Comparison of ENCODE assay signal across 14 mouse cellular contexts in genomic region chr2:73513204-73513749, GRCm38 (mm10). TPM values are rescaled to one million over a fixed set of nuclear protein-coding genes. Genes with fewer than 3 reads are reported as not detected.
DNase-seq lines count a peak whose midpoint lies in the region; ATAC-seq and TF ChIP-seq lines count a peak whose summit lies in the region.
"Had no signal": no experiment of that assay in that cellular context is flagged by ENCODE, and none has a peak within 500 bp of the region (broad histone marks: within the 10 kb centered on the region; RNA-seq: fewer than 3 reads in every experiment).

No protein-coding gene starts in this region.

- no peak overlapping the region for H3K9ac ChIP-seq in CH12.LX (ENCODE audit: insufficient read depth, low read depth)
- H3K9ac ChIP-seq in midbrain, embryonic 14.5 days (replicated peaks; ENCODE audit: low read length), result no peak overlapping the region
- H3K9ac ChIP-seq: liver, embryonic 14.5 days; midbrain, embryonic 12.5 days had no signal

- H3K9me3 ChIP-seq in CH12.LX (replicated peaks; ENCODE audit: low read length), result no peaks in the 10 kb centered on the region
- no peaks in the 10 kb centered on the region for H3K9me3 ChIP-seq in midbrain, embryonic 14.5 days (ENCODE audit: control insufficient read depth, low read length)
- H3K9me3 ChIP-seq: midbrain, embryonic 12.5 days had no signal

- in situ Hi-C loops in CH12.LX (cut with MboI; ENCODE audit: low pct_ligation_motif_present, low pct_unique_long_range_greater_than_20kb, low sequenced_read_pairs), result no loop called here

- H3K79me2 ChIP-seq in CH12.LX (replicated peaks; ENCODE audit: control insufficient read depth, extremely low read depth, insufficient read depth, poor library complexity, severe bottlenecking), result no peaks in the 10 kb centered on the region
- peaks cover 81% of the 10 kb centered on the region for H3K79me2 ChIP-seq in macrophage (ENCODE audit: inconsistent target)

- no peaks in the 10 kb centered on the region for H3K27me3 ChIP-seq in CH12.LX (replicated peaks)
- H3K27me3 ChIP-seq in midbrain, embryonic 14.5 days (ENCODE audit: control insufficient read depth, insufficient read depth, low read length), result no peaks in the 10 kb centered on the region
- H3K27me3 ChIP-seq: midbrain, embryonic 12.5 days had no signal

- H3K4me2 ChIP-seq in CH12.LX (ENCODE audit: insufficient read depth, low read depth, poor library complexity, severe bottlenecking), result no peak overlapping the region
- no peak overlapping the region for H3K4me2 ChIP-seq in midbrain, embryonic 14.5 days (ENCODE audit: low read length)
- H3K4me2 ChIP-seq: midbrain, embryonic 12.5 days had no signal

- peaks cover 12 to 23% of the 10 kb centered on the region in 2 experiments for H3K4me1 ChIP-seq in CH12.LX (ENCODE audit: control insufficient read depth in 1 of 2, insufficient read depth in 2 of 2)
- no peaks in the 10 kb centered on the region for H3K4me1 ChIP-seq in midbrain, embryonic 14.5 days (ENCODE audit: control insufficient read depth, insufficient read depth, low read length)
- H3K4me1 ChIP-seq: midbrain, embryonic 12.5 days had no signal

- H3K27ac ChIP-seq in CH12.LX (ENCODE audit: insufficient read depth, low read depth), result no peak overlapping the region
- peak overlapping the region; percentile 89; the same call in 1 of the 2 replicates for H3K27ac ChIP-seq in macrophage
- H3K27ac ChIP-seq in midbrain, embryonic 14.5 days (replicated peaks; ENCODE audit: low read depth, low read length), result no peak overlapping the region
- H3K27ac ChIP-seq: liver, embryonic 14.5 days; midbrain, embryonic 12.5 days had no signal

- TF ChIP-seq CTCF in CH12.LX (conservative IDR thresholded peaks at IDR 0.05 in 1 of 2, IDR thresholded peaks at IDR 0.05 in 1 of 2; ENCODE audit: low read depth in 2 of 2, low read length in 2 of 2), result no peak

- no peak for ATAC-seq in midbrain, embryonic 14.5 days (ENCODE audit: low FRiP score, low TSS enrichment)
- ATAC-seq: hindbrain, embryonic 16.5 days had no signal

- no peak for TF ChIP-seq EP300 in CH12.LX (IDR thresholded peaks at IDR 0.05; ENCODE audit: low read length)

- WGBS in macrophage (ENCODE audit: missing documents), result 25% methylated on average over 1 of the region's 2 CpGs
- WGBS in midbrain, embryonic 14.5 days, result 93% methylated on average over 2 of the region's 2 CpGs

- H3K4me3 ChIP-seq in CH12.LX (replicated peaks in 1 of 3; ENCODE audit: low read depth in 2 of 3, low read length in 2 of 3, poor library complexity in 1 of 3) (no peak overlapping the region), macrophage (ENCODE audit: inconsistent target) (no peak overlapping the region)
- no peak overlapping the region for H3K4me3 ChIP-seq in midbrain, embryonic 14.5 days (replicated peaks; ENCODE audit: low read depth, low read length)
- H3K4me3 ChIP-seq: midbrain, embryonic 12.5 days had no signal

- TF ChIP-seq POLR2A in CH12.LX (IDR thresholded peaks at IDR 0.05; ENCODE audit: low read depth, low read length), result no peak

- TF ChIP-seq RAD21 in CH12.LX (IDR thresholded peaks at IDR 0.05; ENCODE audit: low read depth, low read length), result no peak

- H3K36me3 ChIP-seq in CH12.LX (replicated peaks in 1 of 2; ENCODE audit: control insufficient read depth in 1 of 2, insufficient read depth in 1 of 2, low read length in 1 of 2) (no peaks in the 10 kb centered on the region), macrophage (ENCODE audit: inconsistent target) (no peaks in the 10 kb centered on the region)
- no peaks in the 10 kb centered on the region for H3K36me3 ChIP-seq in midbrain, embryonic 14.5 days (ENCODE audit: control insufficient read depth, insufficient read depth, low read length)
- H3K36me3 ChIP-seq: midbrain, embryonic 12.5 days had no signal

- DNase-seq in layer of hippocampus, adult 9-11 months, result peak; percentile 48
- DNase-seq in layer of hippocampus, postnatal 25 days (ENCODE audit: extremely low spot score in 1 of 2, low spot score in 1 of 2), result no peak
- DNase-seq in A20 (ENCODE audit: low read depth, low spot score), result peak; percentile 19
- DNase-seq in CH12.LX (ENCODE audit: extremely low read depth), result no peak
- no peak for DNase-seq in adrenal gland, adult 2 months
- no peak for DNase-seq in midbrain, embryonic 14.5 days
- DNase-seq: heart, postnatal 36 days; kidney, adult 18-20 months; lung, postnatal 10 days; thymus, postnatal 14 days had no signal

- dilution Hi-C loops in CH12.LX (cut with MboI; ENCODE audit: extremely low pct_ligation_motif_present, extremely low pct_unique_long_range_greater_than_20kb, low sequenced_read_pairs), result no loop called here

TF ChIP-seq in CH12.LX, 34 proteins besides CTCF, POLR2A, EP300 and RAD21:
- TF ChIP-seq KAT2A (IDR thresholded peaks at IDR 0.05; ENCODE audit: insufficient replicate concordance, low read length) (no peak), BHLHE40 (IDR thresholded peaks at IDR 0.05; ENCODE audit: low read depth, low read length) (no peak), IRF4 (IDR thresholded peaks at IDR 0.05; ENCODE audit: low read depth, low read length) (peak; percentile 38; the same call in 1 of the 2 replicates)

RNA-seq across cellular contexts. Expression of gene Wipf1, which starts 16.3 kb away (rescaled TPM):
- 10 to 100 TPM in 1 of 2 experiments, 1 to 10 TPM in 1; 9.8 to 10.4 TPM for total RNA-seq in layer of hippocampus, postnatal 25 days (2021)
- total RNA-seq in CH12.LX (2012; rRNA removed) (18.3 and 19.2 TPM in 2 replicates), CH12.LX (2014; rRNA removed) (18.8 and 21.8 TPM in 2 replicates)
- polyA plus RNA-seq in CH12.LX (2012; ENCODE audit: insufficient read length, low read depth) (88.7 and 95.0 TPM in 2 replicates), macrophage (2018) (121 to 170 TPM (median 129 TPM) in 3 replicates)
- total RNA-seq in macrophage (2018; cell fraction: chromatin; rRNA removed), result 10 to 100 TPM in 23 of 26 experiments, 1 to 10 TPM in 3; 8.0 to 83.3 (median 47.4) TPM
- 100 to 1,000 TPM in 24 of 26 experiments, 10 to 100 TPM in 2; 77.5 to 181 (median 157) TPM for total RNA-seq in macrophage (2018; cell fraction: cytosol; rRNA removed)
- total RNA-seq in macrophage (2018; cell fraction: nucleus; rRNA removed), result 100 to 1,000 TPM in 9 of 26 experiments, 10 to 100 TPM in 17; 21.7 to 134 (median 75.1) TPM
- total RNA-seq in adrenal gland, adult 2 months (2021), result 10 to 100 TPM; 13.4 to 19.7 TPM
- polyA plus RNA-seq in adrenal gland, adult 2 months (2012; rRNA removed), result 16.8 and 17.4 TPM in 2 replicates
- 1.7 and 2.8 TPM in 2 replicates for polyA plus RNA-seq in midbrain, embryonic 14.5 days (2014; fragmentation: Nextera tagmentation; extraction: Ambion mirVana)

Comparison
In these comparisons a context has a peak if more than half of its experiments do, and no peak if none do; other contexts are left out.
1. DNase-seq: peak in layer of hippocampus, adult 9-11 months (single experiment) and A20 (single experiment); none in layer of hippocampus, postnatal 25 days (0 of 2), CH12.LX (single experiment), adrenal gland, adult 2 months (single experiment) and midbrain, embryonic 14.5 days (single experiment).